Mouse (Mus musculus): Measurements from ENCODE around the gene Lpar5. TPM values are rescaled to one million over a fixed set of nuclear protein-coding genes. Genes with fewer than 3 reads are reported as not detected.
A peak's percentile ranks its signal among the peaks of the same experiment; 100 is the strongest.

Gene Lpar5
- total and polyA plus RNA-seq, 3 experiments = 0.83 to 2.6 (median 1.4) TPM

DNA sequence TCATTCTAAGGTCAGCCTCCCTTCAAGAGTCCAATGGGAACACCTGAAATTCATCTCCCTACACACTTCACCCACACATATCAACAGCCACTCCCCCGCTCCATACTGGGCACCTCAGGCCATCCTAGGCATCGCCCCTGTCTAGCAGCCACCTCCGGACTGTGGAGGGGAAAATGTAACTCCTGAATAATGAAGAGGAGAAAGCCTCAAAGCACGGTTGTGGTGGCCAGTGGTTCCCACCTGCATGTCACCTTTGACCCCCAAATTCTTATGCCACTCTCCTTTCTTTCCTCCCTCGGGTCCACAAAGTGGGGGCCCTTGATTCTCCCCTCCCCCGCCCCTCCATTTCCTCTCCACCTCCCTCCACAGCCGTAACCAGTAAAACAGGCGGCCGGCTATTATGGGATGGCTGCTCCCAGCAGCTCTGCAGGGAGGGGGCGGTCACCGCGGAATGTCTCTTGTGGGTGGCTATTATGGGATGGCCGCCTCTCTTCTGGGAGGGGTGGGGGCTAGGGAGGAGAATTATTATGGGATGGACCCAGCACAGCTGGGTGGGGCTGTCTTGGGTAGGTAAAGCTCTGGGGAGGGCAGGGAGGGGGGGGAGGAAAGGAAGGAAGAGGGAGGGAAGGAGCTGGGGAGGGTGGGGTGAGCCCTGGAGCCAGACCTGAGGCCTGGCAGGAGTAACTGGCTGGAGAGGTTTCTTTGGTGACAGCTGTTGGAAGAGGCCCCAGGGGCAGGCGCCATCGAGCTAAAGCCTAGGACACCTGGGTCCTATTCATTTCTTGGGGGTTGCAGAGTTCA lies 22.0 kb downstream of the Lpar5 start:
- peak overlapping the region; percentile 59; the same call in 1 of the 2 replicates for H3K4me3 ChIP-seq (ENCODE audit: low read depth, low read length)
- no peak for TF ChIP-seq GATA2 (IDR thresholded peaks at IDR 0.05; ENCODE audit: borderline replicate concordance, low read depth, low read length)
- no peak for TF ChIP-seq GATA1 (IDR thresholded peaks at IDR 0.05; ENCODE audit: borderline replicate concordance, low read length)
- TF ChIP-seq TAL1 (conservative IDR thresholded peaks at IDR 0.05; ENCODE audit: low read depth, low read length) = no peak
- no peak for TF ChIP-seq CTCF (IDR thresholded peaks at IDR 0.05; ENCODE audit: low read depth, low read length)
- TF ChIP-seq POLR2AphosphoS5 (IDR thresholded peaks at IDR 0.05; ENCODE audit: insufficient replicate concordance, low read depth, low read length) = no peak
- H3K4me1 ChIP-seq (ENCODE audit: insufficient read depth, low read depth, low read length) = peaks cover 49% of the 10 kb centered on the region
- ATAC-seq (ENCODE audit: extremely low read depth, insufficient number of reproducible peaks, low FRiP score, poor library complexity, severe bottlenecking) (peak; percentile 68), DNase-seq (ENCODE audit: low spot score) (peak; percentile 77)
- no peaks in the 10 kb centered on the region for H3K27me3 ChIP-seq (ENCODE audit: insufficient read depth, low read length)
- no peaks in the 10 kb centered on the region for H3K36me3 ChIP-seq (replicated peaks)
- H3K9me3 ChIP-seq (replicated peaks) = no peaks in the 10 kb centered on the region

DNA sequence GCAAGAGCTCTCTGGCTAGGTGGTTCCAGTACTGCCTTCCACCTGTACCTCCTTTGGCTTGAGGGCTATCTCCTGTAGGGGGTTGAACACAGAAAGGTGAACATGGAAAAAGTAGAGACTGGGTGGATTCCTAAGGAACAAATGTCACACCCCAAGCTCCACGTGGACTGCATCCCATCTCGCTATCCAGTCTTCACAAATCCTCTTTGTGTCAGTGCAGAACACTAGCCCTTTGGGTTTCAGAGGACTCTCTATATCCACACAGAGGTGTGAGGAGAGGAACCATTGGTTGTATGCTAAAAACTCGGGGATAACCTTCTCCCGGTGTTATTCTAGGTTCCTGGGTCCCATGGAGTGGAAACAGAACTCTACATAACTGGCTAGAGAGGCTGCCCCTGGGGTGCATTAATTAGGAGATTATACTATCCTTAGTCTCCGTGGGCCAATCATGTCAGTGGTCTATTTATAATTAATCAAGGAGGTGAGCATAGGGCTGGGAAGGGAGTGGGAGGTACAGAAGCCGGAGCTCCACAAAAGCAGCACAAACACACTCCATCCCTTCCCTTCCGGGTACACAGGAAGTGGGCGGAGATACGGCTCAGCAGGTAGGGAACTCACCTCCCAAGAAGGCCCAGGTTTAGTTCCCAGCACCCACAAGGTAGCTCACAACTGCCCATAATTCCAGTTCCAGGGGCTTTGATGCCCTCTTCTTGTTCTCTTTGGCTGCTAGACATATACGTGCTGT lies 22.8 kb downstream of the Lpar5 start:
- Histone ChIP-seq H3K4me1 (ENCODE audit: insufficient read depth, low read depth, low read length) (peaks cover 57% of the 10 kb centered on the region), H3K4me3 (ENCODE audit: low read depth, low read length) (peak overlapping the region; percentile 59; the same call in 1 of the 2 replicates), H3K27me3 (ENCODE audit: insufficient read depth, low read length) (no peaks in the 10 kb centered on the region), H3K36me3 (replicated peaks) (no peaks in the 10 kb centered on the region), H3K9me3 (replicated peaks) (no peaks in the 10 kb centered on the region)
- DNase-seq (ENCODE audit: low spot score) (no peak), ATAC-seq (ENCODE audit: extremely low read depth, insufficient number of reproducible peaks, low FRiP score, poor library complexity, severe bottlenecking) (no peak)
- TF ChIP-seq CTCF (IDR thresholded peaks at IDR 0.05; ENCODE audit: low read depth, low read length) (no peak), GATA1 (IDR thresholded peaks at IDR 0.05; ENCODE audit: borderline replicate concordance, low read length) (no peak), GATA2 (IDR thresholded peaks at IDR 0.05; ENCODE audit: borderline replicate concordance, low read depth, low read length) (no peak), POLR2AphosphoS5 (IDR thresholded peaks at IDR 0.05; ENCODE audit: insufficient replicate concordance, low read depth, low read length) (no peak), TAL1 (conservative IDR thresholded peaks at IDR 0.05; ENCODE audit: low read depth, low read length) (no peak)

DNA sequence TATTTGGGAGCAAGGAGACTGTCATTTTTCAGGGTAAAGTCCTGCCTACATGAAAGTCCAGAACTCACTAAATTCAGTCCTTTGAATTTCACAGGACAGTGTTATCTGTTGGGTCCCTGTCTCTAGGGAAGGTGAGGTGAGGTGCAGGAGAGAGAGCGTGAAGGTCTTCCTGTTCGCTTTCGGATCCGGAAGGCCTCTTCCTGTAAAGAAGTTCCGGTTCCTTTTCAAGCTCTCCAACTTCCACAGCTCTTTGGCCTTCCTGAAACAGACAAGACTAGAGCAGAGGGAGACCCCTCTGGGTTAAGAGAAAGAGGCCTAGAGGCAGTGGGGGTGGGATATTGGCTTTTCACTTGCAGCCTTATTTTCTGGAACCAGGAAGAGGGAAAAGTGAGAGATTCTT lies 24.7 kb downstream of the Lpar5 start:
- ATAC-seq (ENCODE audit: extremely low read depth, insufficient number of reproducible peaks, low FRiP score, poor library complexity, severe bottlenecking) (no peak), DNase-seq (ENCODE audit: low spot score) (no peak)
- Histone ChIP-seq H3K4me1 (ENCODE audit: insufficient read depth, low read depth, low read length) (peaks cover 68% of the 10 kb centered on the region), H3K27me3 (ENCODE audit: insufficient read depth, low read length) (no peaks in the 10 kb centered on the region), H3K36me3 (replicated peaks) (peaks cover 5% of the 10 kb centered on the region), H3K4me3 (ENCODE audit: low read depth, low read length) (no peak overlapping the region), H3K9me3 (replicated peaks) (no peaks in the 10 kb centered on the region)
- TF ChIP-seq TAL1 (conservative IDR thresholded peaks at IDR 0.05; ENCODE audit: low read depth, low read length) = no peak
- TF ChIP-seq POLR2AphosphoS5 (IDR thresholded peaks at IDR 0.05; ENCODE audit: insufficient replicate concordance, low read depth, low read length) = no peak
- TF ChIP-seq CTCF (IDR thresholded peaks at IDR 0.05; ENCODE audit: low read depth, low read length) = no peak
- no peak for TF ChIP-seq GATA1 (IDR thresholded peaks at IDR 0.05; ENCODE audit: borderline replicate concordance, low read length)
- no peak for TF ChIP-seq GATA2 (IDR thresholded peaks at IDR 0.05; ENCODE audit: borderline replicate concordance, low read depth, low read length)

DNA sequence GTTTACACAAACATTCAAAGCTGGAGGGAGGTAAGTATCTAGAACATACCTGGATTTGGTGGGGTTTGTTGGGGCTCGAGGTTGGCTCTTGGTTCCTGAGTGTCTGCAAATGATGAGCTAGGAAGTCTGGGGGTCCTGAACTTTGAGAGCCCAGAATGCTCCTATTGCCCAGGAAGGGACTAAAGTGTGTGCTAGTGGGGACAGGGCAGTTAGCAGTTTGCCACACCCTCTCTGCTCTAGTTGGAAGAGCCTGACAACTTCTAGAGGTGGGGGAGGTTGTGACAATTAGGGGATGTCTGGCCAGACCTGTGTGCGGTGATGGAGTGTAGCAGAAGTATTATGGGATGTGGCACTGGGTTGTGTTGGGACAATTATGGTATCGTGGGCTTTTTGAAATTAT lies 27.1 kb downstream of the Lpar5 start:
- TF ChIP-seq TAL1 (conservative IDR thresholded peaks at IDR 0.05; ENCODE audit: low read depth, low read length) = no peak
- TF ChIP-seq GATA2 (IDR thresholded peaks at IDR 0.05; ENCODE audit: borderline replicate concordance, low read depth, low read length) = no peak
- TF ChIP-seq POLR2AphosphoS5 (IDR thresholded peaks at IDR 0.05; ENCODE audit: insufficient replicate concordance, low read depth, low read length) = no peak
- no peak for TF ChIP-seq CTCF (IDR thresholded peaks at IDR 0.05; ENCODE audit: low read depth, low read length)
- TF ChIP-seq GATA1 (IDR thresholded peaks at IDR 0.05; ENCODE audit: borderline replicate concordance, low read length) = no peak
- ATAC-seq (ENCODE audit: extremely low read depth, insufficient number of reproducible peaks, low FRiP score, poor library complexity, severe bottlenecking) (no peak), DNase-seq (ENCODE audit: low spot score) (no peak)
- peaks cover 29% of the 10 kb centered on the region for H3K36me3 ChIP-seq (replicated peaks)
- H3K27me3 ChIP-seq (ENCODE audit: insufficient read depth, low read length) = no peaks in the 10 kb centered on the region
- H3K4me3 ChIP-seq (ENCODE audit: low read depth, low read length) = no peak overlapping the region
- H3K9me3 ChIP-seq (replicated peaks) = no peaks in the 10 kb centered on the region
- H3K4me1 ChIP-seq (ENCODE audit: insufficient read depth, low read depth, low read length) = peaks cover 69% of the 10 kb centered on the region

DNA sequence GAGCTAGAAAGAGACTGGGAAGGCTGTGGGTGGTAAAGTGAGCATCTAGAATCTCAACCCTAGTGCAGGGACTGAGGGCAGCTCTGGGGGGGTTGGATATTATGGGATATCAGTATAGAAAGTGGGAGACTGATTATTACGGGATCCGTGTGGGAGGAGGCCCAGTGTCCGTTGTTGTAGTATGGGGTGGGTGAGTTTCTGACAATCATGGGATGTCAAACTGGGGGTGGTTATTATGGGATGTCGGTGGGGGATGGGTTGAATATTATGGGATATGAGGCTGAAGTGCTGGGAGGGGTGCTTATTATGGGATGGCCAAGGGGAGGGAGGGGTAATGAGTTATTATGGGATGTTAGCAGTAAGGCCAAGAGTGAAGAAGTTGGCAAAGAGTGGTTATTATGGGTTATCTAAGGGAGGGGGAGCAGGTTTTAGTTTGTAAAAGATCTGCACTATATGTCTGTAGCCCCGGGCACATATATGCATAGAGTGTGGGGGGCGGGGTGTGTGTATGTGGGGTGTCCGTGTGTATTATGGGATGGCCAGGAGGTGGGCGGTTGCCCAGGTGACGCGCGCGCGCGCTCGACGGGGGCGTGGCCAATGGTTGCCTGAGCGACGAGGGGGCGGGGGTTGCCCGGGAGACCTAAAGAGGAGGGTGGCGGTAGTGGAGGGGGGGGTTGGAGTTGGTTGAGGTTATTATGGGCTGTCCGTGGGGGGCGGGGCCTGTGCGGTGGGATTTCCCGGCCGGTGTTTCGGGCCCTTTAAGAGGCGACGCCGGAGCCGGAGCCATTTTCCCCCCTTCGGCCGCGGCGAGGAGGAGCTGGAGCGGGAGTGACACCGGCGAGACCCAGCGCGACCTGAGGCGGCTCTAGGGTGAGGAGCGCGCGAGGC lies 27.9 kb downstream of the Lpar5 start, which contains the start of gene Chd4:
TSS of gene Chd4 (plus strand) at position 591 of the 888 bp plus-strand sequence.
- TF ChIP-seq CTCF (IDR thresholded peaks at IDR 0.05; ENCODE audit: low read depth, low read length) (no peak), GATA1 (IDR thresholded peaks at IDR 0.05; ENCODE audit: borderline replicate concordance, low read length) (no peak)
- H3K36me3 ChIP-seq (replicated peaks) = peaks cover 37% of the 10 kb centered on the region
- DNase-seq (ENCODE audit: low spot score) = peak; percentile 77
- H3K9me3 ChIP-seq (replicated peaks) = no peaks in the 10 kb centered on the region
- H3K4me1 ChIP-seq (ENCODE audit: insufficient read depth, low read depth, low read length) = peaks cover 70% of the 10 kb centered on the region
- ATAC-seq (ENCODE audit: extremely low read depth, insufficient number of reproducible peaks, low FRiP score, poor library complexity, severe bottlenecking) = peak; percentile 36
- peak within 1 kb of the TSS; percentile 91 for H3K4me3 ChIP-seq (ENCODE audit: low read depth, low read length)
- no peaks in the 10 kb centered on the region for H3K27me3 ChIP-seq (ENCODE audit: insufficient read depth, low read length)
